Mouse (Mus musculus) liver, adult (tissue): Measurements from ENCODE around the gene Sufu.

ENCODE experiments used
- GATA4 ChIP-seq: IDR thresholded peaks from 2 replicates; pipeline ENCODE4 v1.6.1; 2014; ENCODE audit warnings: mild to moderate bottlenecking, low read length; ENCODE audit not compliant: insufficient replicate concordance

The Sufu gene

GRCm38 (mm10) chr19:46435492-46435891 is 38.8 kb downstream of the Sufu start:
- TF ChIP-seq GATA4, result no peak

- TF ChIP-seq GATA4, result no peak
These were observed 46.8 kb downstream of the Sufu start for GRCm38 (mm10) chr19:46443509-46443908.

DNA sequence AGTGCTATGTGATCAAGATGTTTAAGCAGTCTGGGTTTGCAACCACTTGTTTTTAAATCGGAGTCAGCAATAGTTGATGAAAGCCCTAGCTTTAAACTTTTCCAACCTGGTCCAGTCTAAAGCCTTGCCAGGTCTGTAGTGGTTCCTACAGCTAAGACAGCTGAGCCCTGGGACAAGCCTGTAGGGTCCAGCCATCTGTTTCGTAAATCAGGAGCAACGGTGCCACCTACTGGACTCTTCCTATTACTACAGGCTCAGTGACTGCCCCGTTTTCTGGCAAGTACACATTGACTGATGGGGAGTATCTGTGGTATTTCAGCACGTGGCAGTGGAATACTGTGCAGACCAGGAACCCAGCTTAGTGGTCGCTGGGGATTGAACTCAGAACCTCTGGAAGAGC is 47.5 kb downstream of the Sufu start:
- TF ChIP-seq GATA4, result no peak

GRCm38 (mm10) chr19:46445641-46446040 is 48.9 kb downstream of the Sufu start:
- no peak for TF ChIP-seq GATA4

GRCm38 (mm10) chr19:46446436-46447020 is 49.8 kb downstream of the Sufu start:
- TF ChIP-seq GATA4, result no peak

DNA sequence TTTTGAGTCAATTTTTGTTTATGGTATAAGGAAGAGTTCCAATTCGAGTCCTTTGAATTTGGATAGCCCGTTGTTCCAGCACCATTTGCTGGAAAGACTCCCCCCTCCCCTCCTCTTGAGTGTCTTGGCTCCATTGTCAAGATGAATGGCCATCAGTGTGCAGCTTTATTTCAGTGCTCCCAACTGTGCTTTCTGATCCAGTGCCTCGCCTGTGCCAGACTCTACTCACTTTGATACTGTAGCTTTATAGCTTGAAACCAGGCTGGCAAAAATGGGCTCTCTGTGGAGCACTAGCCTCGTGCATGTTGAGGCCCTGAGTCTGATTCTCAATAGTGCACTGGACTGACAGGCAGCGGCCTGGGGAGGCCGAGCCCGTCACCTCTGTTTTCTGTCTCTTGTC is 50.4 kb downstream of the Sufu start:
- TF ChIP-seq GATA4, result no peak

- TF ChIP-seq GATA4, result no peak
These were observed 51.2 kb downstream of the Sufu start for GRCm38 (mm10) chr19:46447911-46448310.

- TF ChIP-seq GATA4, result no peak
These were observed 52.7 kb downstream of the Sufu start for GRCm38 (mm10) chr19:46449261-46450005.

GRCm38 (mm10) chr19:46452052-46452827 is 55.5 kb downstream of the Sufu start:
- TF ChIP-seq GATA4, result no peak

DNA sequence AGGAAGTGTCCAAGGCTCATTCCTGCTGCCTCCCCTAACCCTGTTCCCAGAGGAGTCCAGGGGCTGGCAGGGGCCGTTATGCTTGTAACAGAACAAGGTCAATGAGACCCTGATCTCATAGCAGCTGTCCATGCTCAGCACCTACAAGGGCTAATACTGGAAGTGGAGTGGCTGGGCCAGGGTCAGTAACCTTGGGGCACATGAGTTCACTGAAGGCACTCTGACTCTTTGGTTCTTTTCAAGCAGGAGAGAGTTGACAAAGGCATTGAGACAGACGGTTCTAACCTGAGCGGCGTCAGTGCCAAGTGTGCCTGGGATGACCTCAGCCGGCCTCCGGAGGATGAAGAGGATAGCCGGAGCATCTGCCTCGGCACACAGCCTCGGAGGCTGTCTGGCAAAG is 56.2 kb downstream of the Sufu start:
- no peak for TF ChIP-seq GATA4

- no peak for TF ChIP-seq GATA4
These were observed 57.6 kb downstream of the Sufu start for GRCm38 (mm10) chr19:46454126-46454880.

DNA sequence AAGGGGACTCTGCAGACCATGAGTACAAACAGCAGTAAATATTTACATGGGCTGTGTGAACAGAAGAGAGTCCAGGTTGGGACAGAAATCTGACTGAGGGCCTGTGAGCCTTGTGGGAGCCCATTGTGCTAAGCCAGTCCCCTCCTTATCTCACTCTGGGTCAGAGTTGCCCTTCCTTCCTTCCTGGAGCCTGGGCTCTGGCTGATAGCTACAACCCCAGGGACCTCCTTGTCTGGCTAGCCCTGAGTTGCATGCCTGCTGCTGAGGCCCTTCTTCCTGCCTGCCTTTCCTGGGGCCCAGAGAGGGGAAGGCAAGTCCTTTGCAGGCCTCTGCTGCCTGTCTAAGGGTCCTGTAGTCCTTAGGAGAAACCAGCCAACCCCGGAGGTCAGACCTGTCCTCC is 58.3 kb downstream of the Sufu start:
- TF ChIP-seq GATA4, result peak; percentile 100

DNA sequence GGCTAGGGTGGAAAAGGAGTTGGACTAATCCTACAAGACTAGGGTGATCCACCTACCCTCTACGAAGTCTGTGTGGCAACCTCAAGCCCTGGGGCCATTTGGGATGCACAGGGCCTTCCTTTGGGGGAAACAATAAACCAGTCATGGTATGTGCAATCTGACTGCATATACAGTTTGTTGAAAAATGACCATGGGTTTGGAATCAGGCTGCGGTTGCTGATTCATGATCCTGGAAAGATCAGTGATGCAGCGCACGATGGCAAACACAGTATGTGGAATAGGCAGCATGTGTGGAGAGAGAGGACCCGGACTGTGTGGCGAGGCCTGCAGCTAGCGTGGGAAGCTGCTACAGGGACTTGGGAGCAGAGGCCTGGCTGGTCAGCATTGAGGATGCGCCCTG is 58.9 kb downstream of the Sufu start:
- no peak for TF ChIP-seq GATA4

DNA sequence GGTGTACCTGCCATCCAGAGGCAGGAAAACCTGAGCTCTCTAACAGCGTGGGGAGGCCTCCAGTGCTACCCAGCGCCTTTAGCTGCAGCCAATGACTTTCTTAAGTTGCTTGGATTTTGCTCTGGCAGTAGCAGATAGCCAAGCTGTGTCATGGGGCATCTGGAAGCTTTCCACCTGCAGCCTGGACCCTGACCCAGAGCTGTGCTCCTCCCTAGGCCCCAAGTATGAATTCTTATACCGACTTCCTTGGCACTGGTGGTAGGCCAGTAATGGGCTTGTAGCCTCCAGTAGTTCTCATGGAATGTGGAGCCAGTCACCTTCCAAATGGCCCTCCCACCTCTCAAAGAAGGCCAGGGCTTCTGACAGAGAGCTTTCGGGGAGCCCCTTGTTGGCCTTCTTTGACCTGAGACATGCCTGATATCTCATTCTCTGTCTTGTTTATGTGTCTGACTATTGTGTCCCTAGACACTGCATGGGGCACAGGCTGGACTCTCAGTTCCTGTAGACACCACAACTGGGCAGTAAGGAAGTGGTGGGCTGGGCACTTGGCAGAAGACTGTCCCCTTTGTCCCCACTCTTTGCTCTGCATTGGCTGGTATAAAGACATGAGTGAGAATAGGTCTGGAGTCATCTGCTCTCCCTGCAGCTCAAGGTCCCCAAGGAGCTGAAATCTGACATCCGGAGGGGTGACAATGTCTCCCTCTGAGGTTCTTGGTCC is 59.5 kb downstream of the Sufu start:
- no peak for TF ChIP-seq GATA4

DNA sequence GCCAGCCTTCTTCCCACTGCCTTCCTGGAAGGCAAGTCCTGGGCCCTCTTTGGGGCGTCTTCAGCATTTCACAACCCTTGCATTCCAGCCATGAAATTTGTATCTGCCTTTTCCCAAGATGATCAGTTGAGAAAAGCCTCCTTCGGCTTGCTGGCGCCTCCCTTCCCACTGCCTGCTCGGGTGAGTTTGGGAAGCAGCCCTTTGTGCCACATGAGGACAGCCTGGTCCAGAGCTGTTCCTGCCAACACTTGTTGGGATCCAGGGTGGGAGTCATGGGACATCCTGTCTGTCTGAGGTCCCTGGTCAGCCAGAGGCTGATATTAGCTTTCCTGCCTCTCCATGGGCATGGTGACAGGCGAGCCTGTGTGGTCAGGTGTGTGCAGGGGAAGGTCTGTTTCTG is 61.1 kb downstream of the Sufu start:
- no peak for TF ChIP-seq GATA4
